Mouse (Mus musculus): ENCODE measurements around the gene Nedd9.

GRCm38 (mm10) chr13:41320749-41321148 lies 166.4 kb downstream of the Nedd9 start:
- TF ChIP-seq CTCF (IDR thresholded peaks at IDR 0.05 in 2 of 3, conservative IDR thresholded peaks at IDR 0.05 in 1 of 3; ENCODE audit: control insufficient read depth in 1 of 3, insufficient read depth in 1 of 3, low read depth in 2 of 3, low read length in 3 of 3, poor library complexity in 1 of 3, severe bottlenecking in 1 of 3) (no peak), E2F4 (IDR thresholded peaks at IDR 0.05; ENCODE audit: borderline replicate concordance, low read depth, low read length) (no peak), USF1 (IDR thresholded peaks at IDR 0.05; ENCODE audit: low read depth, low read length) (no peak), POLR2AphosphoS5 (IDR thresholded peaks at IDR 0.05; ENCODE audit: borderline replicate concordance, low read depth, low read length) (no peak)
